Mouse (Mus musculus): ENCODE results near the gene Pilra. TPM values are rescaled to one million over a fixed set of nuclear protein-coding genes. Genes with fewer than 3 reads are reported as not detected.
"Not testable (repeated sequence)": the region's sequence is repeated elsewhere in the genome, so short reads cannot be mapped to it uniquely, and the experiment has no call there.

Pilra gene
- polyA plus RNA-seq, 1 experiment from 2014 or later, result 0.51 TPM

DNA sequence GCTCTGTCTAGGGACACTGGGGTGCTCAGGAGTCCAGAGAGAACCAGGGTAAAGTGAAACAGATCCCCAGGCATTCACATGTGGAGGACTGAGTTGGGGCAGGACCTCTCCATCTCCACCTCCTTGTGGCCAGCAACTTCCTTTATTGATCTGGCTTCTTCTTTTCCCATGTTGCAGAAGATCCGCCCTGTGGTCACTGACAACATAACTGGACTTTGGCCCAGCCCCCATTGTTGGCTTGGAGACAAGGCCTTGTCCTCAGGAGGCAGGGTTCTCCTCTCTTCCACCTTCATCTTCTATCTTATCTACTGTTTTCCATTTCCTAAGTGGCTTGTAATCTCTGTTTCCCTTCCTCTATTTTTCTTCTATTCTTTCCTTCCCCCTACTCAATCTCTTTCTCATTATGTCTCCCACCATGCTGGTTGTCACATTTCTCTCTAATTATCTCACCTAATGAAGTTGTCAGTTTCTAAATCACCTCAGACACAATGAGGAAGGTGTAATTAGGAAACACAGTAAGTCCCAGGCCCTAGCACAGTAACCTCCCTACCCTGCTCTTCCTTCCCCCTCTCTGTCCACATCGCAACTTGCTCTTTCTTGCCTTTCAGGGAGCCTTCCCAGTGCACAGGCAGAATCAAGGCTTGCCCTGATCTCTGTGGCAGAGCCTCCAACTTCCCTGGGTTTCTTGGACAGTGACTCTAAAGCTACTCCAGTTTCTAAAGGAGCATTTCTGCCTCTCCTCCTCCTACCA, 22.1 kb upstream of the Pilra start, which contains the start of gene Pilrb1:
TSS of gene Pilrb1 (minus strand) at position 147 of the 751 bp plus-strand sequence.
- not testable (repeated sequence) for H3K4me1 ChIP-seq (ENCODE audit: control insufficient read depth, insufficient read depth, low read length); H3K27ac ChIP-seq (replicated peaks; ENCODE audit: low read depth, low read length); H3K27me3 ChIP-seq (ENCODE audit: control insufficient read depth, insufficient read depth, low read length); H3K4me3 ChIP-seq (replicated peaks; ENCODE audit: low read depth, low read length); ATAC-seq (ENCODE audit: low FRiP score, low TSS enrichment); DNase-seq; H3K9ac ChIP-seq (replicated peaks; ENCODE audit: low read length); H3K4me2 ChIP-seq (ENCODE audit: low read length); H3K9me3 ChIP-seq (ENCODE audit: control insufficient read depth, low read length); H3K36me3 ChIP-seq (ENCODE audit: control insufficient read depth, insufficient read depth, low read length)
- 92% methylated on average over 2 of the region's 2 CpGs for WGBS

DNA sequence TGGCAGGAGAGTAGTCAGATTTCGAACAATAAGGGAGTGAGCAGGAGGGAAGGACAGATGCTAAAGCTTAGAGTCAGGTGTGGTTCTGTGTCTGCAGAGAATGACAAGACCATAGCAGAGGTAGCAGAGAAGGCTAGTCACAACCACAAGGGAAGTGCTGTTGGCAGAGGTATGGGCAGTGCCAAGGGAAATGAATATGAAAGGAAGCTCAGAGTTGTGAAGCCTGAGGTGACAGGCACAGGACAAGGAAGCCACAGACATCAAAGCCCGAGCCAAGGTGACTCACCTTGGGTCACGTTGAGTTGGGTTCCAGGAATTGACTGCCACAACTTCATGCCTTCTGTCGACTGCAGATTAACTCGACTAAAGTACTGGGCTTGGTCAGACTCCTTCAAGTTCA, 20.8 kb upstream of the Pilra start:
- not testable (repeated sequence) for H3K4me3 ChIP-seq (replicated peaks; ENCODE audit: low read depth, low read length); H3K9me3 ChIP-seq (ENCODE audit: control insufficient read depth, low read length); H3K9ac ChIP-seq (replicated peaks; ENCODE audit: low read length); H3K27ac ChIP-seq (replicated peaks; ENCODE audit: low read depth, low read length); H3K4me2 ChIP-seq (ENCODE audit: low read length); H3K4me1 ChIP-seq (ENCODE audit: control insufficient read depth, insufficient read depth, low read length); DNase-seq; H3K36me3 ChIP-seq (ENCODE audit: control insufficient read depth, insufficient read depth, low read length); H3K27me3 ChIP-seq (ENCODE audit: control insufficient read depth, insufficient read depth, low read length); ATAC-seq (ENCODE audit: low FRiP score, low TSS enrichment)
- WGBS, result 75% methylated on average over 4 of the region's 5 CpGs

DNA sequence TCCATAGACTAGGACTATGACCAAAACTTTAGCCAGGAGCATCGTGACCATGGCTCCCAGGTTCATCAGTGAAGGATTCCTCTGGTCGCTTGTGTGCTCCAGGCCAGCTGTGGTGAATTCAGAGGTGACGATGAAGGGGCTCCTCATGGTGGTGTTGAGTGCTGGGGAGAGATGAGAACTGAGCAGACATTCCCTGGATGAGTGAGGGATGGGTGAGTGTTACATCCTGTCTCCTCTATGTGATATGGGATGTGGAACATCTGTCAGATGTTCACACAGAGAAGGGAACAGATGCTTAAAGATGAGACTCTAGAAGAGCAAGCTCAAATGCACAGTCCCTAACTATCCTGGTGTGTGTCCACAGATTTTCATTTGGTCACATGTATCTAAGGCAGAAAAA, 18.8 kb upstream of the Pilra start:
- not testable (repeated sequence) for DNase-seq; H3K27me3 ChIP-seq (ENCODE audit: control insufficient read depth, insufficient read depth, low read length); H3K36me3 ChIP-seq (ENCODE audit: control insufficient read depth, insufficient read depth, low read length); H3K4me3 ChIP-seq (replicated peaks; ENCODE audit: low read depth, low read length); H3K27ac ChIP-seq (replicated peaks; ENCODE audit: low read depth, low read length); H3K4me2 ChIP-seq (ENCODE audit: low read length); ATAC-seq (ENCODE audit: low FRiP score, low TSS enrichment); H3K4me1 ChIP-seq (ENCODE audit: control insufficient read depth, insufficient read depth, low read length); H3K9ac ChIP-seq (replicated peaks; ENCODE audit: low read length); H3K9me3 ChIP-seq (ENCODE audit: control insufficient read depth, low read length)
- 87% methylated on average over 3 of the region's 3 CpGs for WGBS

DNA sequence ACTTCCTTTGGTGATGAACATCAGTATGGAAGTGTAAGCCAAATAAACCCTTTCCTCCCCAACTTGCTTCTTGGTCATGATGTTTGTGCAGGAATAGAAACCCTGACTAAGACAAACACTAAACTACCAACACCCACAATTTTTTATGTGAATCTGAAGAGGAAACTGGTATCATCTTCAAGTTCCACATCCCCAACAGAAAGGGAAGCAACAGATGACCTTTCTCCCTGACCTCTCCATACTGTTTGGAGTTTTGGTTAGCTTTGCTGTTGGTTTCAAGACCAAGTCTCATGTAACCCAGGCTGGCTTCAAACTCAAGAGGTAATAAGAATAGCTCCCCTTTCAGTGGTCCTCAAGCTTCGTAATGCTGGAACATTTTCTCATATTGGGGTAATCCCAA, 14.2 kb upstream of the Pilra start:
- not testable (repeated sequence) for H3K27ac ChIP-seq (replicated peaks; ENCODE audit: low read depth, low read length); H3K9ac ChIP-seq (replicated peaks; ENCODE audit: low read length); H3K27me3 ChIP-seq (ENCODE audit: control insufficient read depth, insufficient read depth, low read length); H3K4me1 ChIP-seq (ENCODE audit: control insufficient read depth, insufficient read depth, low read length); H3K4me2 ChIP-seq (ENCODE audit: low read length); H3K36me3 ChIP-seq (ENCODE audit: control insufficient read depth, insufficient read depth, low read length); ATAC-seq (ENCODE audit: low FRiP score, low TSS enrichment); H3K4me3 ChIP-seq (replicated peaks; ENCODE audit: low read depth, low read length); H3K9me3 ChIP-seq (ENCODE audit: control insufficient read depth, low read length); DNase-seq
- 82% methylated on average over 1 of the region's 1 CpGs for WGBS

DNA sequence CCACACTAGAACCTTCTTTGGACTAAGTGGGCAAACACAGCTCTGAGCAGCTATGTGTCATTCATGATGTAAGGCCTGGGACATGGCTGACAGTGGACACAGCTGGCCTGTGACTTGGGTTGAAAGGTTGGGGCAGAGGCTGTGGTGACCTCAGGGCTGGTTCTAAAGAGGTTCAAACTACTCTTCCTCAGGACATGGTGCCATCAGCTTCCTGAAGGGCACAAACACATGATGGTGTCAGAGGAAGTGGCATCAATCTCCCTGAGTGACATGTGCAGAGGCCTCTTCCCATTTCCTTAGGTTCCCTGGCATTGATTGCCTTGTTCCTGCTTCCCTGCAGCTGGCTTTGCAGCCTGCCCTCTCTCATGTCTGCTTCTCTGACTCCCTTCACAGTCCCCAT, 1.0 kb upstream of the Pilra start:
- not testable (repeated sequence) for ATAC-seq (ENCODE audit: low FRiP score, low TSS enrichment)

DNA sequence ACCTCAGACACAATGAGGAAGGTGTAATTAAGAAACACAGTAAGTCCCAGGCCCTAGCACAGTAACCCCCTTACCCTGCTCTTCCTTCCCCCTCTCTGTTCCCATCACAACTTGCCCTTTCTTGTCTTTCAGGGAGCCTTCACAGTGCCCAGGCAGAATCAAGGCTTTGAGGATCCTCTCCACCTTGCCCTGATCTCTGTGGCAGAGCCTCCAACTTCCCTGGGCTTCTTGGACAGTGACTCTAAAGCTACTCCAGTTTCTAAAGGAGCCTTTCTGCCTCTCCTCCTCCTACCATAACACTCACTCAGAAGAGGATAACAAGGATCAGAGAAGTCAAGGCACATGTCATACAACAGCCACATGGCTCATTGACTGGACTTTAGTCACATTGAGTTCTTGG, 530 bp upstream of the Pilra start:
- H3K36me3 ChIP-seq (ENCODE audit: control insufficient read depth, insufficient read depth, low read length), result no peaks in the 10 kb centered on the region
- DNase-seq, result no peak
- H3K4me3 ChIP-seq (replicated peaks; ENCODE audit: low read depth, low read length), result no peak overlapping the region
- no peaks in the 10 kb centered on the region for H3K27me3 ChIP-seq (ENCODE audit: control insufficient read depth, insufficient read depth, low read length)
- no peak overlapping the region for H3K9ac ChIP-seq (replicated peaks; ENCODE audit: low read length)
- H3K4me2 ChIP-seq (ENCODE audit: low read length), result no peak overlapping the region
- H3K4me1 ChIP-seq (ENCODE audit: control insufficient read depth, insufficient read depth, low read length), result no peaks in the 10 kb centered on the region
- no peak overlapping the region for H3K27ac ChIP-seq (replicated peaks; ENCODE audit: low read depth, low read length)
- H3K9me3 ChIP-seq (ENCODE audit: control insufficient read depth, low read length), result no peaks in the 10 kb centered on the region
- no peak for ATAC-seq (ENCODE audit: low FRiP score, low TSS enrichment)

More for the DNA sequence above, 1.0 kb upstream of the Pilra start:
- not testable (repeated sequence) for H3K36me3 ChIP-seq (ENCODE audit: control insufficient read depth, insufficient read depth, low read length); H3K4me3 ChIP-seq (replicated peaks; ENCODE audit: low read depth, low read length); H3K9ac ChIP-seq (replicated peaks; ENCODE audit: low read length); H3K9me3 ChIP-seq (ENCODE audit: control insufficient read depth, low read length); H3K4me1 ChIP-seq (ENCODE audit: control insufficient read depth, insufficient read depth, low read length); H3K4me2 ChIP-seq (ENCODE audit: low read length); H3K27ac ChIP-seq (replicated peaks; ENCODE audit: low read depth, low read length); H3K27me3 ChIP-seq (ENCODE audit: control insufficient read depth, insufficient read depth, low read length); DNase-seq

DNA sequence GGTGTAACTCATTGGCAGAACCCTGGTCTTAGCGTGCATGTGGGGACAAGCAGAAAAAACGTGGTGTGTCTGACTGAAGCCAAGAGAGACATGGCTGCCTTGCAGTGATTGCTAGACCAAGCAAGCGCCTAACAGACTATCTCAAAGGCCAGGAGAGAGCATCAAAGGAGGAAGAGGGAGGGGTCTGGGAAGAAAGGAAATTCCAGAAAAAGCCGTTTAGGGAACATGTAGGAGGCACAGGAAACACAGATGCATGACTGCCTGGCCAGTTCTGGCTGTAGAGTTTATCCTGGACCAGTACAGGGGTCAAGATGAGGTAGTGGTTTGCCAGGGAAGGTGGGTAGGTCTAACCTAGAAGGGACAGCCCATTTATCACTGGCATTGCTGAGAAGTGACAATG, 2.6 kb downstream of the Pilra start:
- H3K36me3 ChIP-seq (ENCODE audit: control insufficient read depth, insufficient read depth, low read length), result no peaks in the 10 kb centered on the region
- H3K9ac ChIP-seq (replicated peaks; ENCODE audit: low read length), result no peak overlapping the region
- H3K27ac ChIP-seq (replicated peaks; ENCODE audit: low read depth, low read length), result no peak overlapping the region
- H3K9me3 ChIP-seq (ENCODE audit: control insufficient read depth, low read length), result no peaks in the 10 kb centered on the region
- H3K4me1 ChIP-seq (ENCODE audit: control insufficient read depth, insufficient read depth, low read length), result no peaks in the 10 kb centered on the region
- 63% methylated on average over 4 of the region's 4 CpGs for WGBS
- DNase-seq, result no peak
- no peaks in the 10 kb centered on the region for H3K27me3 ChIP-seq (ENCODE audit: control insufficient read depth, insufficient read depth, low read length)
- no peak overlapping the region for H3K4me3 ChIP-seq (replicated peaks; ENCODE audit: low read depth, low read length)
- ATAC-seq (ENCODE audit: low FRiP score, low TSS enrichment), result no peak
- H3K4me2 ChIP-seq (ENCODE audit: low read length), result no peak overlapping the region

DNA sequence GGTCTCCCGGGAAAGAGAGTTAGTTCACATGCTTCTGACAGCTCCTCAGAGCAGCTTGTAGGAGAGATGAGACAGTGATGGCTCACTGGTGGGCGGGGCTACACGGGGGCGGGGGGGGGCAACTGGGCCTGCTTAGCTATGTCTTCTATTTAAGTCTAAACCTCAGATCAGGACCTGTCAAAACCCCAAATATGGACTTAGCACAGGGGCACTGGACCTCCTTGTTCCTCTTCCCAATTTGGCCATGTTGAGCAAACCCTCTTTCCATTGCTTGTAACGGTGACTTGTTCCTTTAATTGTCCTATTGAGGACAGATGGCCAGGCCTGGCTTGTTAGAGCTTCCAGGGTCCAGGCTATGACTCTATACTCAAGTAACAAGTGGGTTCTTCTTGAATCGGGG, 4.6 kb downstream of the Pilra start:
- 77% methylated on average over 6 of the region's 6 CpGs for WGBS
- no peaks in the 10 kb centered on the region for H3K27me3 ChIP-seq (ENCODE audit: control insufficient read depth, insufficient read depth, low read length)
- no peak overlapping the region for H3K4me2 ChIP-seq (ENCODE audit: low read length)

DNA sequence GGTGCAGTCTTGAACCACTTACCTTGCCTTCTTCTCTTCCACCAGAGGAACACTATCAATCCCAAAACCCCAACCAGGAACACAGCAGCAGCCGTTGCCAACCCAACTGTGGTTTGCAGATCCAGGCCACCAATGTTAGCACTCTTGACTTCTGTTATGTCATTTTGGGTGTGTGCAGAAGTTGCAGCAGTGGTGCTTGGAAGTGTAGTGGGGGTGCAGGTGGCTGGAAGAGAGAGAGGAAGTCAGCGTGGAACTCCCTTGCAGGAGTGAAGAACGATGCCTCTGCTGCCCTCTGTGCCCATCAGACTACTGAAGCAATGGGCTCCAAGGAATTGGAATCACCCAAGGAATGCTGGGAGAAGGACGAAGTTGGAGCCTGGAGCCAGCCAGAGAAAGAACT, 5.0 kb downstream of the Pilra start:
- WGBS, result 92% methylated on average over 4 of the region's 4 CpGs

More for the DNA sequence above, 4.6 kb downstream of the Pilra start:
- Histone ChIP-seq H3K36me3 (ENCODE audit: control insufficient read depth, insufficient read depth, low read length) (no peaks in the 10 kb centered on the region), H3K9ac (replicated peaks; ENCODE audit: low read length) (no peak overlapping the region), H3K4me1 (ENCODE audit: control insufficient read depth, insufficient read depth, low read length) (no peaks in the 10 kb centered on the region), H3K27ac (replicated peaks; ENCODE audit: low read depth, low read length) (no peak overlapping the region), H3K9me3 (ENCODE audit: control insufficient read depth, low read length) (no peaks in the 10 kb centered on the region), H3K4me3 (replicated peaks; ENCODE audit: low read depth, low read length) (no peak overlapping the region)
- ATAC-seq (ENCODE audit: low FRiP score, low TSS enrichment) (no peak), DNase-seq (no peak)

More for the DNA sequence above, 5.0 kb downstream of the Pilra start:
- Histone ChIP-seq H3K4me1 (ENCODE audit: control insufficient read depth, insufficient read depth, low read length) (no peaks in the 10 kb centered on the region), H3K4me3 (replicated peaks; ENCODE audit: low read depth, low read length) (no peak overlapping the region), H3K27ac (replicated peaks; ENCODE audit: low read depth, low read length) (no peak overlapping the region), H3K9ac (replicated peaks; ENCODE audit: low read length) (no peak overlapping the region), H3K4me2 (ENCODE audit: low read length) (no peak overlapping the region), H3K27me3 (ENCODE audit: control insufficient read depth, insufficient read depth, low read length) (no peaks in the 10 kb centered on the region), H3K36me3 (ENCODE audit: control insufficient read depth, insufficient read depth, low read length) (no peaks in the 10 kb centered on the region), H3K9me3 (ENCODE audit: control insufficient read depth, low read length) (no peaks in the 10 kb centered on the region)
- ATAC-seq (ENCODE audit: low FRiP score, low TSS enrichment), result no peak
- DNase-seq, result no peak
